Comparison of ENCODE assay signal across 10 mouse cellular contexts in genomic region chr5:151644845-151645244, GRCm38 (mm10). TPM values are rescaled to one million over a fixed set of nuclear protein-coding genes. Genes with fewer than 3 reads are reported as not detected.
DNase-seq lines count a peak whose midpoint lies in the region; ATAC-seq and TF ChIP-seq lines count a peak whose summit lies in the region.
"Had no signal": no experiment of that assay in that cellular context is flagged by ENCODE, and none has a peak within 500 bp of the region (broad histone marks: within the 10 kb centered on the region; RNA-seq: fewer than 3 reads in every experiment).

No protein-coding gene starts in this region.

- no peaks in the 10 kb centered on the region for H3K27me3 ChIP-seq in intestine, postnatal 0 days (replicated peaks; ENCODE audit: control insufficient read depth, insufficient read depth, low read length)
- no peaks in the 10 kb centered on the region for H3K27me3 ChIP-seq in intestine, embryonic 16.5 days (replicated peaks; ENCODE audit: control insufficient read depth, insufficient read depth, low read length)
- H3K27me3 ChIP-seq in E14TG2a.4 (ENCODE audit: insufficient read depth, low read length): no peaks in the 10 kb centered on the region
- H3K27me3 ChIP-seq in midbrain, embryonic 11.5 days (ENCODE audit: control insufficient read depth, insufficient read depth, low read length): no peaks in the 10 kb centered on the region
- H3K27me3 ChIP-seq: hindbrain, embryonic 15.5 days had no signal

- H3K9me3 ChIP-seq in intestine, postnatal 0 days (ENCODE audit: control insufficient read depth): no peaks in the 10 kb centered on the region
- H3K9me3 ChIP-seq in intestine, embryonic 16.5 days (ENCODE audit: control insufficient read depth, low read length): no peaks in the 10 kb centered on the region
- no peaks in the 10 kb centered on the region for H3K9me3 ChIP-seq in E14TG2a.4 (ENCODE audit: low read length)
- H3K9me3 ChIP-seq in midbrain, embryonic 11.5 days (ENCODE audit: control insufficient read depth, low read length): no peaks in the 10 kb centered on the region; the same call in 1 of the 2 replicates
- H3K9me3 ChIP-seq: hindbrain, embryonic 15.5 days had no signal

- no peak overlapping the region for H3K27ac ChIP-seq in intestine, postnatal 0 days (ENCODE audit: low read depth, low read length)
- no peak overlapping the region for H3K27ac ChIP-seq in intestine, embryonic 16.5 days (ENCODE audit: low read length)
- H3K27ac ChIP-seq in midbrain, embryonic 11.5 days (ENCODE audit: low read depth, low read length): no peak overlapping the region
- H3K27ac ChIP-seq: hindbrain, embryonic 15.5 days had no signal

- DNase-seq in c-Kit-positive CD71-positive TER-119-negative erythroid progenitor cells, embryonic 14.5 days (ENCODE audit: low read depth): peak; percentile 44
- DNase-seq in natural killer cell, adult 2 months (ENCODE audit: low spot score in 2 of 2): peak; percentile 10 to 25
- no peak for DNase-seq in right cerebral cortex, postnatal 10 days (ENCODE audit: low spot score in 2 of 2)
- no peak for DNase-seq in adrenal gland, postnatal 25 days
- no peak for DNase-seq in midbrain, embryonic 11.5 days (ENCODE audit: low spot score, missing footprints)

- 89% methylated on average over 7 of the region's 7 CpGs for WGBS in intestine, postnatal 0 days
- 92% methylated on average over 7 of the region's 7 CpGs for WGBS in intestine, embryonic 16.5 days
- WGBS in midbrain, embryonic 11.5 days: 98% methylated on average over 7 of the region's 7 CpGs

- H3K36me3 ChIP-seq in intestine, postnatal 0 days (ENCODE audit: control insufficient read depth, insufficient read depth): peaks cover 63% of the 10 kb centered on the region
- peaks cover 20% of the 10 kb centered on the region for H3K36me3 ChIP-seq in intestine, embryonic 16.5 days (ENCODE audit: control insufficient read depth, insufficient read depth, low read length)
- peaks cover 83% of the 10 kb centered on the region for H3K36me3 ChIP-seq in E14TG2a.4 (ENCODE audit: insufficient read depth, low read length)
- peaks cover 68% of the 10 kb centered on the region for H3K36me3 ChIP-seq in midbrain, embryonic 11.5 days (ENCODE audit: control insufficient read depth, insufficient read depth, low read length)

- H3K4me3 ChIP-seq in intestine, postnatal 0 days (ENCODE audit: low read depth, low read length): no peak overlapping the region
- no peak overlapping the region for H3K4me3 ChIP-seq in intestine, embryonic 16.5 days (ENCODE audit: low read length)
- no peak overlapping the region for H3K4me3 ChIP-seq in E14TG2a.4 (replicated peaks; ENCODE audit: low read length)
- H3K4me3 ChIP-seq in midbrain, embryonic 11.5 days (ENCODE audit: low read depth, low read length): no peak overlapping the region
- H3K4me3 ChIP-seq: hindbrain, embryonic 15.5 days had no signal

- H3K9ac ChIP-seq in intestine, postnatal 0 days (ENCODE audit: low read depth, low read length): no peak overlapping the region
- no peak overlapping the region for H3K9ac ChIP-seq in intestine, embryonic 16.5 days (ENCODE audit: low read depth, low read length)
- H3K9ac ChIP-seq in midbrain, embryonic 11.5 days (ENCODE audit: low read length): no peak overlapping the region
- H3K9ac ChIP-seq: hindbrain, embryonic 15.5 days had no signal

- ATAC-seq in intestine, postnatal 0 days: no peak
- ATAC-seq in intestine, embryonic 16.5 days: no peak
- ATAC-seq in midbrain, embryonic 11.5 days (ENCODE audit: low FRiP score): no peak
- ATAC-seq: midbrain, embryonic 16.5 days had no signal

- H3K4me2 ChIP-seq in intestine, postnatal 0 days (replicated peaks; ENCODE audit: low read depth): no peak overlapping the region
- no peak overlapping the region for H3K4me2 ChIP-seq in intestine, embryonic 16.5 days (ENCODE audit: low read depth, low read length)
- H3K4me2 ChIP-seq in midbrain, embryonic 11.5 days: no peak overlapping the region
- H3K4me2 ChIP-seq: hindbrain, embryonic 15.5 days had no signal

- peak; percentile 72 for TF ChIP-seq CTCF in intestine, postnatal 0 days (IDR thresholded peaks at IDR 0.05; ENCODE audit: low read depth)
- peak; percentile 90 for TF ChIP-seq CTCF in E14TG2a.4 (conservative IDR thresholded peaks at IDR 0.05; ENCODE audit: low read length)

- H3K4me1 ChIP-seq in intestine, postnatal 0 days (replicated peaks; ENCODE audit: control insufficient read depth, insufficient read depth, low read length): no peaks in the 10 kb centered on the region
- no peaks in the 10 kb centered on the region for H3K4me1 ChIP-seq in intestine, embryonic 16.5 days (ENCODE audit: control insufficient read depth, insufficient read depth, low read length)
- 0 out of 2 replicates have a peak, but pooled peaks cover 3% of the 10 kb centered on the region for H3K4me1 ChIP-seq in E14TG2a.4 (replicated peaks; ENCODE audit: low read depth, low read length)
- no peaks in the 10 kb centered on the region; the same call in 1 of the 2 replicates for H3K4me1 ChIP-seq in midbrain, embryonic 11.5 days (ENCODE audit: control insufficient read depth, insufficient read depth, low read length)

RNA-seq across cellular contexts. Expression of gene Rfc3, which starts 6.2 kb away (rescaled TPM):
- polyA plus RNA-seq in intestine, postnatal 0 days (2015; fragmentation: Nextera tagmentation; extraction: Ambion mirVana): 31.7 and 34.5 TPM in 2 replicates
- polyA plus RNA-seq in intestine, embryonic 16.5 days (2015; fragmentation: Nextera tagmentation; extraction: Ambion mirVana): 60.9 and 68.3 TPM in 2 replicates
- total RNA-seq in adrenal gland, postnatal 25 days (2021): 29.8 and 30.5 TPM in 2 replicates
- 144 and 149 TPM in 2 replicates for polyA plus RNA-seq in midbrain, embryonic 11.5 days (2014; fragmentation: Nextera tagmentation; extraction: Ambion mirVana)

RNA-seq across cellular contexts. Expression of gene Vmn2r18, which starts 39.0 kb away (rescaled TPM):
- not detected in 2 replicates for polyA plus RNA-seq in intestine, postnatal 0 days (2015; fragmentation: Nextera tagmentation; extraction: Ambion mirVana)
- not detected in 2 replicates for polyA plus RNA-seq in intestine, embryonic 16.5 days (2015; fragmentation: Nextera tagmentation; extraction: Ambion mirVana)
- not detected in 2 replicates for total RNA-seq in adrenal gland, postnatal 25 days (2021)
- 0.07 and 0.18 TPM in 2 replicates for polyA plus RNA-seq in midbrain, embryonic 11.5 days (2014; fragmentation: Nextera tagmentation; extraction: Ambion mirVana)
- polyA plus RNA-seq: hindbrain, embryonic 15.5 days; midbrain, embryonic 16.5 days had no signal

Comparison
In these comparisons a context has a peak if more than half of its experiments do, and no peak if none do; other contexts are left out.
1. DNase-seq: peak in c-Kit-positive CD71-positive TER-119-negative erythroid progenitor cells, embryonic 14.5 days (single experiment) and natural killer cell, adult 2 months (2 of 2); none in right cerebral cortex, postnatal 10 days (0 of 2), adrenal gland, postnatal 25 days (single experiment) and midbrain, embryonic 11.5 days (single experiment).